In the genomic region with DNA sequence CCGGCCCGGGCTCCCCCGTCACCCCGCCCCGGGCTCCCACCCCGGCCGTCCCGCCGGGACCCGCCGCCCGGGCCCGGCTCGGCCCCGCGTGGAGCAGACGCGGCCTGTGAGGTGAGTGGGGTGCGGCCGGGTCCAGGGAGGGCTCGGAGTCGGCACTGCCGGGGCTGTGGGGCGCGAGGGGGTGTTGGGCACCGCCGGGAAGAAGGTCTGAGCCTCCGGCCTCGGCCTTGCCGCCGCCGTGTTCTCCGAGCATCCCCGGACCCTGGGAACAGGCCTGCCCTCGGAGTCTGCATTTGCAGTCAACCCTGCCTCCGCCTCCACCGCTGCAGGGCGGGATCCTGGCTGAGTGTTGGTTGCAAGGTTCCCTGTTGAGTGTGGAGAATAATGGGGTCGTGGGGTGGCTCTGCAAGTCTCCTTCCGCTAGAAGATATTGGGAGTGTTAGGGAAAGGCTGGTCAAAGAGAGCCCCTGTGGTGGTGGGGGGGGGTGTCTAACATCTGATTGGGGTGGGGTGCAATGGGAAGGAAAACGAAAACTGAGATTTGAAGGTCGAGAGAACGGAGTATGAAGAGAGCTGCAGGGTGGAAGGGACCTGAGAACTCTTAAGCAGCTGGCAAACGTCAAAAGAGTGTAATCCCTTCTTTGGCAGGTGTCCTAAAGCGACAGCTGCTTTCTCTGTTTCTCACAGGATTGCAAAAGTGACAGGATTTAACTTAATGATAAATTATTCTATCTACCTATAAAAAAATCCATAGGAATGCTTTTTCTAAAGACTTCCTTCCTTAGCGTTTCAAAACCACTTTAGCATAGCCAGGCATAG, we compare ENCODE assay signal across 9 mouse cellular contexts. TPM values are rescaled to one million over a fixed set of nuclear protein-coding genes. Genes with fewer than 3 reads are reported as not detected.
DNase-seq lines count a peak whose midpoint lies in the region; ATAC-seq and TF ChIP-seq lines count a peak whose summit lies in the region.
"Had no signal": no experiment of that assay in that cellular context is flagged by ENCODE, and none has a peak within 500 bp of the region (broad histone marks: within the 10 kb centered on the region; RNA-seq: fewer than 3 reads in every experiment).

No protein-coding gene starts in this region.

- no peak for TF ChIP-seq POLR2A in bone marrow, adult 2 months (IDR thresholded peaks at IDR 0.05; ENCODE audit: borderline replicate concordance, control insufficient read depth, low read depth, low read length)

- peak; percentile 45 for DNase-seq in left cerebral cortex, postnatal 4 days
- no peak for DNase-seq in left cerebral cortex, adult 18-20 months (ENCODE audit: low spot score in 2 of 2)
- no peak for DNase-seq in forebrain, postnatal 0 days
- DNase-seq in right cerebral cortex, postnatal 10 days (ENCODE audit: low spot score in 2 of 2) = no peak
- DNase-seq in left cerebral cortex, postnatal 10 days (ENCODE audit: extremely low spot score in 1 of 2, low spot score in 2 of 2) = no peak

- no peaks in the 10 kb centered on the region; the same call in none of the 2 replicates for H3K4me1 ChIP-seq in bone marrow, adult 2 months (ENCODE audit: control insufficient read depth, insufficient read depth, low read length)
- H3K4me1 ChIP-seq in forebrain, postnatal 0 days (ENCODE audit: insufficient read depth) = peaks cover 12% of the 10 kb centered on the region
- peaks cover 54% of the 10 kb centered on the region for H3K4me1 ChIP-seq in liver, embryonic 15.5 days (replicated peaks)
- peaks cover 14% of the 10 kb centered on the region for H3K4me1 ChIP-seq in stomach, embryonic 15.5 days

- no peak for TF ChIP-seq CTCF in bone marrow, adult 2 months (IDR thresholded peaks at IDR 0.05; ENCODE audit: control insufficient read depth, insufficient read depth, low read length)
- TF ChIP-seq CTCF in forebrain, postnatal 0 days (IDR thresholded peaks at IDR 0.05; ENCODE audit: low read depth) = no peak

- H3K9me3 ChIP-seq in forebrain, postnatal 0 days (ENCODE audit: low read length) = no peaks in the 10 kb centered on the region
- no peaks in the 10 kb centered on the region for H3K9me3 ChIP-seq in liver, embryonic 15.5 days (replicated peaks)
- H3K9me3 ChIP-seq in stomach, embryonic 15.5 days = no peaks in the 10 kb centered on the region

- peak overlapping the region; percentile 97 for H3K27ac ChIP-seq in bone marrow, adult 2 months (ENCODE audit: control insufficient read depth, insufficient read depth, low read depth, low read length, poor library complexity)
- peak overlapping the region; percentile 88; the same call in 1 of the 2 replicates for H3K27ac ChIP-seq in forebrain, postnatal 0 days (ENCODE audit: low read depth, low read length)
- H3K27ac ChIP-seq in liver, embryonic 15.5 days (replicated peaks) = peak overlapping the region; percentile 95
- H3K27ac ChIP-seq in stomach, embryonic 15.5 days = peak overlapping the region; percentile 96

- peak; percentile 27 for ATAC-seq in forebrain, postnatal 0 days
- peak; percentile 38 for ATAC-seq in liver, embryonic 15.5 days (ENCODE audit: insufficient read depth)
- ATAC-seq in stomach, embryonic 15.5 days (ENCODE audit: insufficient read depth, low FRiP score, low read depth) = peak; percentile 23; the same call in 1 of the 2 replicates

- WGBS in bone marrow, adult 2 months = 2% methylated on average over 46 of the region's 46 CpGs
- WGBS in forebrain, postnatal 0 days = 5% methylated on average over 46 of the region's 46 CpGs
- under 1% methylated on average over 28 of the region's 46 CpGs for WGBS in liver, embryonic 15.5 days (ENCODE audit: insufficient replicate concordance)
- 1% methylated on average over 44 of the region's 46 CpGs for WGBS in stomach, embryonic 15.5 days

- H3K9ac ChIP-seq in forebrain, postnatal 0 days = peak overlapping the region; percentile 76
- peak overlapping the region; percentile 97 for H3K9ac ChIP-seq in liver, embryonic 15.5 days
- H3K9ac ChIP-seq in stomach, embryonic 15.5 days = peak overlapping the region; percentile 82

- H3K4me2 ChIP-seq in forebrain, postnatal 0 days (ENCODE audit: low read depth) = peak overlapping the region; percentile 100
- peak overlapping the region; percentile 80 for H3K4me2 ChIP-seq in liver, embryonic 15.5 days
- H3K4me2 ChIP-seq in stomach, embryonic 15.5 days = peak overlapping the region; percentile 84

- intact Hi-C loops in left cerebral cortex, postnatal 4 days (cut with DNase I) = no loop called here
- intact Hi-C loops in left cerebral cortex, postnatal 10 days (cut with DNase I) = no loop called here

- no peaks in the 10 kb centered on the region for H3K27me3 ChIP-seq in forebrain, postnatal 0 days (ENCODE audit: insufficient read depth, low read length)
- no peaks in the 10 kb centered on the region for H3K27me3 ChIP-seq in liver, embryonic 15.5 days
- H3K27me3 ChIP-seq in stomach, embryonic 15.5 days (replicated peaks) = no peaks in the 10 kb centered on the region

- H3K4me3 ChIP-seq in bone marrow, adult 2 months (replicated peaks; ENCODE audit: control insufficient read depth, low read depth, low read length) = peak overlapping the region; percentile 94
- peak overlapping the region; percentile 78 for H3K4me3 ChIP-seq in forebrain, postnatal 0 days (ENCODE audit: low read depth, low read length)
- peak overlapping the region; percentile 100 for H3K4me3 ChIP-seq in liver, embryonic 15.5 days (replicated peaks)
- peak overlapping the region; percentile 94 for H3K4me3 ChIP-seq in stomach, embryonic 15.5 days (replicated peaks)

- 0 out of 2 replicates have a peak, but pooled peaks cover 3% of the 10 kb centered on the region for H3K36me3 ChIP-seq in forebrain, postnatal 0 days (ENCODE audit: insufficient read depth)
- peaks cover 49% of the 10 kb centered on the region for H3K36me3 ChIP-seq in liver, embryonic 15.5 days (replicated peaks)
- peaks cover 22% of the 10 kb centered on the region for H3K36me3 ChIP-seq in stomach, embryonic 15.5 days

RNA-seq across cellular contexts. Expression of gene Foxm1, which starts 0.4 kb away (rescaled TPM):
- total RNA-seq in left cerebral cortex, postnatal 4 days (2021) = 10 to 100 TPM in 1 of 2 experiments, 1 to 10 TPM in 1; 8.7 to 11.2 TPM
- total RNA-seq in left cerebral cortex, adult 18-20 months (2021) = 1 to 10 TPM; 1.1 to 1.2 TPM
- polyA plus RNA-seq in bone marrow, adult 2 months (2011; ENCODE audit: insufficient read depth, insufficient read length, low replicate concordance, missing spikeins) = 23.6 and 45.3 TPM in 2 replicates
- total RNA-seq in forebrain, postnatal 0 days (2014; rRNA removed) = 3.5 and 7.3 TPM in 2 replicates
- polyA plus RNA-seq in forebrain, postnatal 0 days (2015; fragmentation: Nextera tagmentation; extraction: Ambion mirVana) = 3.9 and 4.0 TPM in 2 replicates
- polyA plus RNA-seq in liver, embryonic 15.5 days (2015; fragmentation: Nextera tagmentation; extraction: Ambion mirVana) = 15.8 and 16.5 TPM in 2 replicates
- 23.2 and 27.3 TPM in 2 replicates for polyA plus RNA-seq in stomach, embryonic 15.5 days (2015; fragmentation: Nextera tagmentation; extraction: Ambion mirVana)
- 1 to 10 TPM; 4.5 to 4.8 TPM for total RNA-seq in left cerebral cortex, postnatal 10 days (2021)

RNA-seq across cellular contexts. Expression of gene Rhno1, which starts 0.5 kb away (rescaled TPM):
- total RNA-seq in left cerebral cortex, postnatal 4 days (2021) = 10 to 100 TPM; 35.5 to 36.8 TPM
- total RNA-seq in left cerebral cortex, adult 18-20 months (2021) = 10 to 100 TPM; 18.0 to 18.8 TPM
- polyA plus RNA-seq in bone marrow, adult 2 months (2011; ENCODE audit: insufficient read depth, insufficient read length, low replicate concordance, missing spikeins) = 54.9 and 94.2 TPM in 2 replicates
- total RNA-seq in forebrain, postnatal 0 days (2014; rRNA removed) = 21.5 and 32.1 TPM in 2 replicates
- polyA plus RNA-seq in forebrain, postnatal 0 days (2015; fragmentation: Nextera tagmentation; extraction: Ambion mirVana) = 67.8 and 69.0 TPM in 2 replicates
- 53.4 and 54.9 TPM in 2 replicates for polyA plus RNA-seq in liver, embryonic 15.5 days (2015; fragmentation: Nextera tagmentation; extraction: Ambion mirVana)
- polyA plus RNA-seq in stomach, embryonic 15.5 days (2015; fragmentation: Nextera tagmentation; extraction: Ambion mirVana) = 96.8 and 102 TPM in 2 replicates
- total RNA-seq in left cerebral cortex, postnatal 10 days (2021) = 10 to 100 TPM; 19.8 to 21.5 TPM

RNA-seq across cellular contexts. Expression of gene Tulp3, which starts 7.6 kb away (rescaled TPM):
- total RNA-seq in left cerebral cortex, postnatal 4 days (2021) = 10 to 100 TPM; 21.8 to 24.7 TPM
- total RNA-seq in left cerebral cortex, adult 18-20 months (2021) = 10 to 100 TPM; 15.4 to 18.6 TPM
- 4.3 and 7.1 TPM in 2 replicates for polyA plus RNA-seq in bone marrow, adult 2 months (2011; ENCODE audit: insufficient read depth, insufficient read length, low replicate concordance, missing spikeins)
- total RNA-seq in forebrain, postnatal 0 days (2014; rRNA removed) = 12.6 and 13.5 TPM in 2 replicates
- polyA plus RNA-seq in forebrain, postnatal 0 days (2015; fragmentation: Nextera tagmentation; extraction: Ambion mirVana) = 8.1 and 11.0 TPM in 2 replicates
- 1.5 and 1.7 TPM in 2 replicates for polyA plus RNA-seq in liver, embryonic 15.5 days (2015; fragmentation: Nextera tagmentation; extraction: Ambion mirVana)
- polyA plus RNA-seq in stomach, embryonic 15.5 days (2015; fragmentation: Nextera tagmentation; extraction: Ambion mirVana) = 14.6 and 15.8 TPM in 2 replicates
- total RNA-seq in left cerebral cortex, postnatal 10 days (2021) = 10 to 100 TPM; 16.9 to 17.6 TPM

RNA-seq across cellular contexts. Expression of gene Tex52, which starts 12.0 kb away (rescaled TPM):
- under 1 TPM; 0.32 to 0.46 TPM for total RNA-seq in left cerebral cortex, postnatal 4 days (2021)
- total RNA-seq in left cerebral cortex, adult 18-20 months (2021) = 1 to 10 TPM in 1 of 2 experiments, under 1 TPM in 1; 0.68 to 1.3 TPM
- not detected in 2 replicates for polyA plus RNA-seq in bone marrow, adult 2 months (2011; ENCODE audit: insufficient read depth, insufficient read length, low replicate concordance, missing spikeins)
- total RNA-seq in forebrain, postnatal 0 days (2014; rRNA removed) = 0.15 TPM in 1 of 2 replicates, not detected in the other
- 0.30 and 0.58 TPM in 2 replicates for polyA plus RNA-seq in forebrain, postnatal 0 days (2015; fragmentation: Nextera tagmentation; extraction: Ambion mirVana)
- polyA plus RNA-seq in liver, embryonic 15.5 days (2015; fragmentation: Nextera tagmentation; extraction: Ambion mirVana) = 0.06 TPM in 1 of 2 replicates, not detected in the other
- 0.28 and 0.31 TPM in 2 replicates for polyA plus RNA-seq in stomach, embryonic 15.5 days (2015; fragmentation: Nextera tagmentation; extraction: Ambion mirVana)
- not detected for total RNA-seq in left cerebral cortex, postnatal 10 days (2021)
- total RNA-seq: hematopoietic stem cell, adult 5-6 weeks had no signal

RNA-seq across cellular contexts. Expression of gene Gm44596, which starts 12.1 kb away (rescaled TPM):
- not detected for total RNA-seq in left cerebral cortex, postnatal 4 days (2021)
- total RNA-seq in left cerebral cortex, adult 18-20 months (2021) = not detected
- polyA plus RNA-seq in bone marrow, adult 2 months (2011; ENCODE audit: insufficient read depth, insufficient read length, low replicate concordance, missing spikeins) = not detected in 2 replicates
- total RNA-seq in forebrain, postnatal 0 days (2014; rRNA removed) = not detected in 2 replicates
- not detected in 2 replicates for polyA plus RNA-seq in forebrain, postnatal 0 days (2015; fragmentation: Nextera tagmentation; extraction: Ambion mirVana)
- polyA plus RNA-seq in liver, embryonic 15.5 days (2015; fragmentation: Nextera tagmentation; extraction: Ambion mirVana) = not detected in 2 replicates
- polyA plus RNA-seq in stomach, embryonic 15.5 days (2015; fragmentation: Nextera tagmentation; extraction: Ambion mirVana) = not detected in 2 replicates
- total RNA-seq in left cerebral cortex, postnatal 10 days (2021) = not detected
- total RNA-seq: hematopoietic stem cell, adult 5-6 weeks had no signal
